Mouse (Mus musculus) macrophage (primary cell): ENCODE data around the gene Lmln. TPM values are rescaled to one million over a fixed set of nuclear protein-coding genes. Genes with fewer than 3 reads are reported as not detected.

ENCODE experiments used
- H3K27ac ChIP-seq: fragments of 350-480 bp; formaldehyde crosslinking; 2 replicates; pipeline ENCODE4 v1.9.0; 2021
- H3K36me3 ChIP-seq: fragments of 350-480 bp; formaldehyde crosslinking; 2 replicates; pipeline ENCODE4 v1.9.0; 2021; ENCODE audit errors: inconsistent target
- H3K4me3 ChIP-seq: fragments of 350-480 bp; formaldehyde crosslinking; 2 replicates; pipeline ENCODE4 v1.9.0; 2021; ENCODE audit errors: inconsistent target
- H3K79me2 ChIP-seq: fragments of 350-480 bp; formaldehyde crosslinking; 2 replicates; pipeline ENCODE4 v1.9.0; 2021; ENCODE audit errors: inconsistent target
- WGBS: methylation state at CpG from one replicate; pipeline ENCODE4 v1.1.7; 2026; ENCODE audit warnings: inconsistent platforms; ENCODE audit not compliant: missing documents; 5-methylcytosine and 5-hydroxymethylcytosine counted together
- polyA plus RNA-seq: library from polyadenylated mRNA; stranded (reverse); fragments of 250-400 nt; gene quantifications from 3 replicates; pipeline ENCODE4 v1.2.4, GENCODE M21; 2018; ENCODE audit warnings: inconsistent platforms
- total RNA-seq, 78 experiments: library from RNA; depleted of rRNA; stranded (reverse); fragments of 250-400 nt; gene quantifications; 1 replicate in 9 of 78; 2 replicates in 24 of 78; 3 replicates in 43 of 78; 4 replicates in 2 of 78; pipeline ENCODE4 v1.2.4; 2018; ENCODE audit warnings: inconsistent platforms in 56 of 78

Gene Lmln
- total RNA-seq (2018; cell fraction: chromatin; rRNA removed) = 10 to 100 TPM in 15 of 26 experiments, 1 to 10 TPM in 8, under 1 TPM in 3; 0.33 to 40.0 (median 13.2) TPM
- total RNA-seq (2018; cell fraction: cytosol; rRNA removed) = 1 to 10 TPM in 24 of 26 experiments, under 1 TPM in 2; 0.57 to 5.0 (median 2.7) TPM
- total RNA-seq (2018; cell fraction: nucleus; rRNA removed) = 10 to 100 TPM in 5 of 26 experiments, 1 to 10 TPM in 21; 1.5 to 14.9 (median 5.4) TPM
- 1.7 to 3.2 TPM (median 1.9 TPM) in 3 replicates for polyA plus RNA-seq

DNA sequence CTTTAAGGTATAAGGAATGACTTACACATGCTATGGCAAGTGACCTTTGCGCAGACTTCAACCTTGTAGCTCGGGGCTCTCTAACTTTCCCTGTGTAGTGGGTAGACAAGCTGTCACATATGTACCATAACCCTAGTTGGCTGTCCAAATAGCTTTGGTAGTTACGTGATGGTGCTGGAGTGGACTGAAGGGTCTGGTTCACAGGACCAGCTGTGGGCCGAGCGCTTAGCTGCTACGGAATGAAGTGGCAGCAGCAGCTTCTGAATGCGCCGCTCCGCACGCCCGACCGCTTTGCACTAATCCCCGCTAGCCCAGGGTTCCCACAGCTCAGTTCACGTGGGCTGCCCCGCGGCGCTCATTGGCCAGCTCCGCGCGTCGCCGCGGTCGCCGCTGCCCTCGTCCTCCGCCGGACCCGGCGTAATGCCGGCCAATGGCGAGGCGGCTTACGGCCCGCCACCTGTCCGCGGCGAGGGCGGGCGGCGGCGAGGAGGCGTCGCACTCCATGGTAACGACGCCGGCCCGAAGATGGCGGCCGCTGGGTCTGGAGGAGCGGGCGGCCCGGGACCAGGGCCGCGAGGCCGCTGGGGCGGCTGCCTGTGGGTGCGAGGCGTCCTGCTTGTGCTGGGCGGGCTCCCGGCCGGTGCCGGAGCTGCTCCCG is at the start of gene Lmln:
Lmln (plus strand) TSS at position 498 of the 658 bp plus-strand sequence.
- peaks cover 23% of the 10 kb centered on the region for H3K79me2 ChIP-seq
- H3K27ac ChIP-seq = no peak within 1 kb of the TSS
- WGBS = under 1% methylated on average over 62 of the region's 64 CpGs
- H3K4me3 ChIP-seq = peak within 1 kb of the TSS; percentile 39
- H3K36me3 ChIP-seq = peaks cover 30% of the 10 kb centered on the region

DNA sequence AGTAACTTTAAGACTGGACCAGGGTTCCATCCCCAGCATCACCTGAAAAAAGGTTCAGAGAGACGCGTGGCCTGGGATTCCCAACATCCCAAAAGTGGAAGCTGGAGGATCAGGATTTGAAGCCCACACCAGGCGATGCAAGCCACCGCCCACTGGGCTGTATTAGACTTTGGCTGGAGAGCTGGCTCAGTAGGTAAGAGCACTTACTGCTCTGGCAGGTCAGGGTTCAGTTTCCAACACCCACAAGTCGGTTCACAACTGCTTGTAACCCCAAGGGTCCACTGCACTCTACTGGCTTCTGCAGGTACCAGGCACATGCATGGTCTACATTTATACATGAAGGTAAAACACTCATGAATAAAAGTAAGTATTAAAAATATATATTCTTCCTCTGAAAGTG is 48.5 kb upstream of the Lmln start:
- 95% methylated on average over 5 of the region's 5 CpGs for WGBS
- H3K36me3 ChIP-seq = peaks cover 65% of the 10 kb centered on the region
- no peak overlapping the region for H3K4me3 ChIP-seq
- no peak overlapping the region for H3K27ac ChIP-seq
- no peaks in the 10 kb centered on the region for H3K79me2 ChIP-seq

DNA sequence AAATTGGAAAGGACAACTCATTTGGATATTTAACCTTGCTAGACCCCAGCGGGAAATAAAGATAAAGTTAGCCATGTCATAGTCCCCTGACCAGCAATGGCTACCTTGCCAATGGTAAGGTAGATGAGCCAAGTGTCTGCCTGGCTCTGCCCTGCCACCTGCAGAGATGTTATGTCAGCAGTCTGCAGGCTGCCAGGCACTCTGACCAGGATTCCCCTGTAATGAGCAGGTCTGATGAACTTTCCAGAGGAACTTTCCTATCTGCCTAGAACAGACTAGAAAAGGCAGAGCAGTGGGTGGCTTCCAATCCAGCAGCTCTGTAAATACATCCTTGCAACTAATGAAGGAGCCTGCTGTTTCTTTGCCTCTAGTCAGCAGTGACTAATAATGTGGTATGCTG is 47.4 kb upstream of the Lmln start:
- H3K27ac ChIP-seq = no peak overlapping the region
- H3K4me3 ChIP-seq = no peak overlapping the region
- no peaks in the 10 kb centered on the region for H3K79me2 ChIP-seq
- 100% methylated on average over 1 of the region's 1 CpGs for WGBS
- H3K36me3 ChIP-seq = peaks cover 54% of the 10 kb centered on the region

DNA sequence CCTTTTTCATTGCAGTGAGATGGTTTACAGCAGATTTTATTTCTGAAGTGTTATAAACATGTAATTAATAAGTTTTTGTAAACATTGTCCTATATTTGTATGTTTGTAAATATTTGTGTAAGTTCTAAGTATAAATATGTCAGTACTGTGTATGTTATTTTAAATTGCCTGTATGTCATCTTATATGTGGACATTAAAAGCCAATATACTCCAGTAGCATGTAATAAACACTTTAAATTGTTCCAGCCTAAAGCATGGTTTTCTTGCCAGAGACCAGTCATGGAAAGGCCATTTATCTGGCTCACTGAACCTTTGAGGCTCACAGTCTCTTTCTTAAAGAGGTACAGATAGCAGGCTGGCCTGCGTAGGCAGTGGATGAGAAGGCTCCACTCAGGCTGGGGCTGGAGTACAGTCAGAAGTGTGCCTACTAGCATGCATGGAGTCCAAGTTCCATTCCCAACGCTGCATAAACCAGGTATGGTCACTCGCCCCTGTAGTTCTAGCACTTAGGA is 46.9 kb upstream of the Lmln start:
- no peaks in the 10 kb centered on the region for H3K79me2 ChIP-seq
- H3K36me3 ChIP-seq = peaks cover 49% of the 10 kb centered on the region

DNA sequence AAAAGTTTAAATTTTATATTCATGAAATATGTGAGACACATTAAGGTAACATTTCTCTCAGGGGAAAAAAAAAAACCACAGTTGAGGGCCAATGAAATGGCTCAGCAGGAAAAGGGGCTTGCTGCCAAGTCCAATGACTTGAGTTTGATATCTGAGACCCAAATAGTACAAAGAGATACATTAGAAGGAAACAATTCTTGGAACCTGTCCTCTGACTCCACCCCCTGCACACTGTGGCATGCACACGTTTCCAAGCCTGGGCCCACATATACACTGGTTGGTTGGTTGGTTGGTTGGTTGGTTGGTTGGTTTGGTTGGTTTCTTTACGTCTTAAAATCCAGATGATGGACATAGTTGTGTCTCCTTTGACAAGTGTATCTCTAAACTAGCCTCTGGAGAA is 46.3 kb upstream of the Lmln start:
- no peak overlapping the region for H3K4me3 ChIP-seq
- no peak overlapping the region for H3K27ac ChIP-seq
- H3K79me2 ChIP-seq = no peaks in the 10 kb centered on the region
- H3K36me3 ChIP-seq = peaks cover 43% of the 10 kb centered on the region
- 81% methylated on average over 2 of the region's 2 CpGs for WGBS

More for the DNA sequence above, 46.9 kb upstream of the Lmln start:
- no peak overlapping the region for H3K4me3 ChIP-seq
- no peak overlapping the region for H3K27ac ChIP-seq
- WGBS = 100% methylated on average over 3 of the region's 3 CpGs

DNA sequence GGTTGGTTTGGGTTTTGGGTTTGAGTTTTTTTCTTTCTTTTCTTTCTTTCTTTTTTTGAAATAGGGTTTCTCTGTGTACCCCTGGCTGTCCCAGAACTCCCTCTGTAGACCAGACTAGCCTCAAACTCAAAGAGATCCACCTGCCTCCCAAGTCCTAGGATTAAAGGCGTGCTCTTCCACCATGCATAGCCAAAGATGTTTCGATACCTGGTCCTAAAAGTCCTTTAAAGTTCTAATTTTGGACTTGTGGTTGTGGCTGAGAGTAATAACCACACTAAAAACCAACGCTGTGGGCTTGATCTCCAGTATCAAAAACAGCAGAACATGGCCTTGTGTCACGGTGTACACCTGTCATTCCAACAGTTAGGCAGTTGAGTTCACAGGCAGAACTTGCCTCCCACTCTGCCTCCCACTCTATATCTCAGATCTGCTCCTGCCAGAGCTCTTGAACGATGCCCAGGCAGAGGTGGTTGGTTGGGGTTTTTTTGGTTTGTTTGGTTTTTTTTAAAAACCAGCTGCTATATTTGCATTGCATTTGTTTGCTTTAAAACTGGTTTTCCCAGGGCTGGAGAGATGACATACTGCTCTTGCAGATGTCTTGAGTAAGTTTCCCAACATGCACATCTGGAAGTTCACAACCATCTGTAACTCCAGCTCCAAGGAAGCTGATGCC is 44.5 kb upstream of the Lmln start:
- Histone ChIP-seq H3K27ac (no peak overlapping the region), H3K36me3 (peaks cover 28% of the 10 kb centered on the region), H3K79me2 (no peaks in the 10 kb centered on the region), H3K4me3 (no peak overlapping the region)
- 62% methylated on average over 5 of the region's 5 CpGs for WGBS

DNA sequence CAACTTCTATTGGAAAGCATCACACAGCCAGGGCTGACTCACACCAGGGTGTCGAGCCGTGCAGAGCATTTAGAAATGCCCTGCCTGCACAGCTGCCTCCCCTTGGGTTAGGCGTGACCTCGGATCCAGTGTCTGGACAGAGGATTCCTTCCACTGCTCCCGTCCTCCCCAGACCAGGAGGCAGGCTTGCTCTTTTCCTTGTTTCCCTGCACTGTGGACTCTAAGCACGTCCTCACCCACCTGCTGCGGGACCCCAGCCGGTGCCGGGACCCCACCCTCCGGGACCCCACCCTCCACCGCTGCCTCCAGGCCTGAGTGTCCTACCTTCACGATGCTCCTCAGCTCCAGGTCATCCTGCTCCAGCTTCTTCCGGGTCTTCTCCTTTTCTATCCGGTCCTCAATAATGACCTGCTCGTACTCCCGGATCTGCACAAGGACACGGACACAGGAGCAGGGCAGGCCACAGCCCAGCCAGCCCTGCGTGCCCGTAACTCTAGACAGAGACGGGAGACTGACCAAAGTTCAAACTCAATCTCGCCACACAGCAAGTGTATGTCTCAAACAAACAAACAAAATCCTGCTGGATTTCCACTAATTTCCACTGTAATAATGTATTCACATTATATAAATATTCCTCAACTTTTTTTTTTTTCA is 43.1 kb upstream of the Lmln start:
- no peak overlapping the region for H3K4me3 ChIP-seq
- WGBS = 95% methylated on average over 21 of the region's 21 CpGs
- peaks cover 14% of the 10 kb centered on the region for H3K36me3 ChIP-seq
- no peak overlapping the region for H3K27ac ChIP-seq
- H3K79me2 ChIP-seq = no peaks in the 10 kb centered on the region

DNA sequence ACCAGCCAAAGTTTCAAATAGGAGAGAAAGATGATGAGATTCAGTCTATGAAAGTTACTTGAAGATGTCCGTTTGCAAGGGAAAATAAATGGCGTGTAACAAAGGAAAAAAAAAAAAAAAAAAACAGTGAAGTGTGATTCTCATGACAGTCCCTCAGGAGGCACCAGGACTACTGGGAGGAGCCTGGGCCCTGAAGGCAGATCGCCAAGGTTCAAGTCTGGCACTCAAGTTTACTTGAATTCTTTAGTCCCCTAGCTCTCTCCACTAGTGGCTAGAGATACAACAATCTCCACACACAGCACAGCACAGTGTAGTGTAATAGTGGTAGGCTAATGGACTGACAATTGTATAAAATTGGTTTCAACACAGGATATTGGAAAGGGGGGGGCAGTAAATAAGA is 40.9 kb upstream of the Lmln start:
- no peak overlapping the region for H3K4me3 ChIP-seq
- no peaks in the 10 kb centered on the region for H3K79me2 ChIP-seq
- H3K36me3 ChIP-seq = no peaks in the 10 kb centered on the region
- no peak overlapping the region for H3K27ac ChIP-seq
- WGBS = 86% methylated on average over 2 of the region's 3 CpGs

DNA sequence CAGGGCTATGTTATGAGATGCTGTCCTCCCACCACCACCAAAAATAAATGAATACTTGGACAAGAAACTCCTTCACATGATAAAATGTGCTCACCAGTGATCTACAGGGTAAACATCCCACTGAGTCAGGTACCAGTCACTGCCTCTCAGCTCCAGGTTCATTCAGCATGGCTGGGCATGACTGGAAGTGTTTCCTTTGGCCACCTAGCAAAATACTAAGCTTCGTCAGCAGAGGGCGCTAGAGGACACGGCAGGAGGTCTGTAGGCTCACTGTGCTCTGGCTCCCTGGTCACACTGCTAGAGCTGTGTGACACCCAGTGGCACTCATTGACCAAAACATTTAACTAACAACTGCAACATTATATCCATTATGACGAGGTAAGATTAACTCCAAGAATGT is 38.6 kb upstream of the Lmln start:
- Histone ChIP-seq H3K36me3 (no peaks in the 10 kb centered on the region), H3K27ac (no peak overlapping the region), H3K4me3 (no peak overlapping the region), H3K79me2 (no peaks in the 10 kb centered on the region)
- WGBS = 2% methylated on average over 3 of the region's 4 CpGs

DNA sequence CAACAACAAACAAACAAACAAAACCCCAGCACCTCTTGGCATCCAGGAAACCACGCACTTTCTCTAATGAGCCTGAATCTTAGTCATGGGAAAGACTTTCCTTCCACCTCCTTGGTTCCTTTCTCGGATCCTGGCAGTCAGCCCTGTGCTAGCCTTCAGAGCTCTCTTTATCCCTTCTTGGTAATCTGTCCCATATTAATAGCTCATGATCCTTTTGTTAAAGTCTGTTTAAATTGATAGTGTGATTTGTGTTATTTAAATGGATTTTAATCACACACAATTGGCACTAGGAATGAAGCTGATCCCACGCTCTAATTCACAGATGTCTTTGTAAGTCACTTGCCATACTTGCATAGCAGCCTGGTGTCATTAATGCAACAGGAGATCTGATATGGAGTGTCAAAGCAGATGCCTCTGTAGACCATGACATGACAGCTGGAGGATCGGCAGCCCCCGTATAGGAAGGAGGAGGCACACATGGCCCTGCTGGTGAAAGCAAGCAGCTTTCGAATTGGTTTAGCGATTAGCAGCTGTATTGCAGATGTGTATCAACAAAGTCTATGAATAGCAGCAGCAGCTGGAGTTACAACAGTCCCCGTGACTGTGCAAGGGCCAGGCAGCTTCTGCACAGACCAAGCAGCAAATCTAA is 37.7 kb upstream of the Lmln start:
- WGBS = 92% methylated on average over 8 of the region's 8 CpGs
- H3K27ac ChIP-seq = no peak overlapping the region

DNA sequence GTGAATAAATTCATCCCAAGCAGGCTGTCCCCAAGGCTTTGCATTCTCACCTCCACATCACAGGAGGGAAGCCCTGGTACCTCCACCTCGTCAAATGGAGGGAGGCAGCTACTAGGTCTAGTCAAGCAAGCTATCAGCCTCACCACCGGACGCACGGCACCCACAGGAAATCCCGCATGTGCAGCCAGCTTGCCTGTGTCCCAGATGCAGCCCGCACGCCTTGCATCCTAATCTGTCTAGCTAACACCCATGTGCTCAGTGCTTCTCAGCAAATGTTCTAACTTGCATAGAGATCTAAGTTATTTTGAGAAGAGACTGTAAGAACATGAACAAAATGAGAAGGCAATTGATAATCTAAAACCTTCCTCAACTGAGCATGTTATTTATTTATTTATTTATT is 36.0 kb upstream of the Lmln start:
- no peaks in the 10 kb centered on the region for H3K36me3 ChIP-seq
- H3K4me3 ChIP-seq = no peak overlapping the region
- no peaks in the 10 kb centered on the region for H3K79me2 ChIP-seq
- no peak overlapping the region for H3K27ac ChIP-seq
- 44% methylated on average over 7 of the region's 7 CpGs for WGBS

More for the DNA sequence above, 37.7 kb upstream of the Lmln start:
- no peaks in the 10 kb centered on the region for H3K36me3 ChIP-seq
- no peak overlapping the region for H3K4me3 ChIP-seq
- H3K79me2 ChIP-seq = no peaks in the 10 kb centered on the region

DNA sequence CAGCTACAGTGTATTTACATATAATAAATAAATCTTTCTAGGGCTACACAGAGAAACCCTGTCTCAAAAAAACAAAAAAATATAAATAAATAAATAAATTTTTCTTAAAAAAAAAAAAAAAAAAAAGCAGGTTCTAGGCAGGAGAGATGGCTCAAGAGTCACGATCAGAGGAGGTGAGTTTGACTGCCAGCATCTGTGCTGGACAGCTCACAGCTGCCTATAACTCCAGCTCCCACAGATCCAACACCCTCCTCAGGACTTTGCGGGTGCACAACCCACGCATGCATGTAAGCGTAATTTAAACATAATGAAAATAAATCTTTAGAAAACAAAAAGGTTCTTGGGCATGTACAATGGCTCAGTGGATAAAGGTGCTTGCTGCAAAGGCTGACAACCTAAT is 26.3 kb upstream of the Lmln start:
- Histone ChIP-seq H3K27ac (no peak overlapping the region), H3K4me3 (no peak overlapping the region), H3K36me3 (no peaks in the 10 kb centered on the region), H3K79me2 (no peaks in the 10 kb centered on the region)
- 100% methylated on average over 3 of the region's 4 CpGs for WGBS

DNA sequence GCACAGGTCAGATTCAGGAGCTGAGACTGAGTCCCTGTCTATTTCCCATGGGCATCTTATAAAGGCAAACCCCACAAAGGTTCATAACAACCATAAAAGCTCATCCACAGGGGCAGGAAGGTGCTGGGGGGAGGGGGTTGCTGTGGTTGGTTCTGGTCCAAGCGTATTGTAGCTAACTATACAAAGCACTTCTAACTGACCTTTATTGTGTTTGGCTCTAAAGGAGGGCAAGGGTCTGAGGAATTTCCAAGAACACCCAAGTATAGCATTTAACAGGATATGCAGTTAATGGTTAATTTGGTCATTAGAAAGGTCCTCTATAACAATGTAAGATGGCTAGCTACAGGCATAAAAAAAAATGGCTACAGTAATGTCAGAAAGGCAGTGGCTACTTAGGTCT is 19.6 kb upstream of the Lmln start:
- Histone ChIP-seq H3K79me2 (no peaks in the 10 kb centered on the region), H3K36me3 (no peaks in the 10 kb centered on the region), H3K27ac (no peak overlapping the region), H3K4me3 (no peak overlapping the region)
- 90% methylated on average over 1 of the region's 1 CpGs for WGBS

DNA sequence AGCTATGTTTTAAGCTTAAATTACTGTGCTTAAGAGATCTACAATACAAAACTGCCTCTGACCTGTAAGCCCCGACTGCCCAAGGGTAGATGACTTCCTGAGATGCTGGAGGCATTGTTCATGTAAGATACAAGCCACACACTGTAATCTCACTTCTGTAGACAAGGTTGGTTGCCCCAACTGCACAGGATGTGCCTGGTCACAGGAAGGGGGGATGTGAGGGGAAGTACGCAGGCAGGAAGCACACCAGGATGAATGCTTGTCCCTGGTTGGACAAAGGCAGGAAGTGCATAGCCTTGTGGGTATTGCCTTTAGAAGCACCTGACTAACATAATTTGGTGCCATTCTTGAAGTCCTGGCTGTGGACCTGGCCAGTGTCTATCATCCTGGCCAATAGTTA is 19.1 kb upstream of the Lmln start:
- Histone ChIP-seq H3K79me2 (no peaks in the 10 kb centered on the region), H3K36me3 (no peaks in the 10 kb centered on the region), H3K4me3 (no peak overlapping the region), H3K27ac (no peak overlapping the region)
- 17% methylated on average over 2 of the region's 2 CpGs for WGBS
